Mouse (Mus musculus) lung, postnatal 36 days (tissue): ENCODE measurements around the gene Arap2.
A peak's percentile ranks its signal among the peaks of the same experiment; 100 is the strongest.

ENCODE experiments used
- DNase-seq: peaks from one replicate; pipeline ENCODE4 v3.0.0; 2022; ENCODE audit warnings: mixed read lengths

Gene Arap2

GRCm38 (mm10) chr5:62765784-62766701 is at the start of gene Arap2:
Gene Arap2 (minus strand): TSS chr5:62766159.
- peak; percentile 79 for DNase-seq

- DNase-seq, result peak; percentile 36
These were observed 49.8 kb upstream of the Arap2 start for GRCm38 (mm10) chr5:62815741-62816140.

- DNase-seq, result no peak
These were observed 48.1 kb upstream of the Arap2 start for GRCm38 (mm10) chr5:62814072-62814414.

GRCm38 (mm10) chr5:62813402-62814071 is 47.6 kb upstream of the Arap2 start, which contains the start of gene Dthd1:
Gene Dthd1 (plus strand): TSS chr5:62813823.
- DNase-seq, result no peak

- no peak for DNase-seq
These were observed 26.8 kb upstream of the Arap2 start for GRCm38 (mm10) chr5:62792776-62793175.

- no peak for DNase-seq
These were observed 25.1 kb upstream of the Arap2 start for GRCm38 (mm10) chr5:62790921-62791564.

GRCm38 (mm10) chr5:62786809-62787208 is 20.9 kb upstream of the Arap2 start:
- DNase-seq, result no peak

GRCm38 (mm10) chr5:62778682-62779081 is 12.7 kb upstream of the Arap2 start:
- peak; percentile 33 for DNase-seq

GRCm38 (mm10) chr5:62777804-62778203 is 11.8 kb upstream of the Arap2 start:
- DNase-seq, result no peak

- DNase-seq, result peak; percentile 59
These were observed 6.0 kb upstream of the Arap2 start for GRCm38 (mm10) chr5:62771775-62772599.

- DNase-seq, result no peak
These were observed 538 bp downstream of the Arap2 start for GRCm38 (mm10) chr5:62765459-62765783.

- DNase-seq, result no peak
These were observed 1.8 kb downstream of the Arap2 start for GRCm38 (mm10) chr5:62764161-62764560.

- no peak for DNase-seq
These were observed 2.9 kb downstream of the Arap2 start for GRCm38 (mm10) chr5:62763046-62763445.

- DNase-seq, result peak; percentile 64
These were observed 3.5 kb downstream of the Arap2 start for GRCm38 (mm10) chr5:62762298-62762960.

GRCm38 (mm10) chr5:62760791-62761504 is 5.0 kb downstream of the Arap2 start:
- no peak for DNase-seq

GRCm38 (mm10) chr5:62755808-62756527 is 10.0 kb downstream of the Arap2 start:
- DNase-seq, result no peak

GRCm38 (mm10) chr5:62752934-62753333 is 13.0 kb downstream of the Arap2 start:
- no peak for DNase-seq

GRCm38 (mm10) chr5:62751692-62752091 is 14.3 kb downstream of the Arap2 start:
- no peak for DNase-seq

GRCm38 (mm10) chr5:62748168-62748567 is 17.8 kb downstream of the Arap2 start:
- DNase-seq, result no peak

- no peak for DNase-seq
These were observed 22.6 kb downstream of the Arap2 start for GRCm38 (mm10) chr5:62743220-62743922.
